Mouse (Mus musculus) retina, postnatal 7 days (tissue): ENCODE results near the gene Lcn6.
A peak's percentile ranks its signal among the peaks of the same experiment; 100 is the strongest.
"Not testable (repeated sequence)": the region's sequence is repeated elsewhere in the genome, so short reads cannot be mapped to it uniquely, and the experiment has no call there.

Experiments
- DNase-seq: peaks from one replicate; pipeline ENCODE4 v3.0.0-alpha.2; 2012; ENCODE audit warnings: low read depth, low spot score

The Lcn6 gene

DNA sequence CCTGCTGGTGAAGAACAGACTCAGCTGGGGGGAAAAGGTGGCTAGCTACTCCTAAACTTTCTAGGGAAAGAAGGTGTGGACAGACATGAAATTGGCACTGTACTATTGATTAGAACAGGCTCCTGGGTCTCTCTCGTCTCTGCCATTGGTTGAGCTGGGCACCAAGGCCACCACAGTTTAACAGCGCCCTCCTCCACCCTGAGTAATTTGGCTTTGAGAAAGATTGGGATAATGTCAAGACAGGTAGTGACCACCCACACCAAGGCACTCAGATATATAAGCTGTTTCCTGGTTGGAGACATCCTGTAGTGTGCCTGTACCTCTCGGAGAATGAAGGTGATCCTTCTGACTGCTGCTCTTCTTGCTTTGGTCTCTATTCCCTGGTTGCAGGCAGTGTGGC is at the start of gene Lcn6:
Gene Lcn6, plus strand, starts transcription at position 301 of the 400 bp plus-strand sequence.
- no peak for DNase-seq

DNA sequence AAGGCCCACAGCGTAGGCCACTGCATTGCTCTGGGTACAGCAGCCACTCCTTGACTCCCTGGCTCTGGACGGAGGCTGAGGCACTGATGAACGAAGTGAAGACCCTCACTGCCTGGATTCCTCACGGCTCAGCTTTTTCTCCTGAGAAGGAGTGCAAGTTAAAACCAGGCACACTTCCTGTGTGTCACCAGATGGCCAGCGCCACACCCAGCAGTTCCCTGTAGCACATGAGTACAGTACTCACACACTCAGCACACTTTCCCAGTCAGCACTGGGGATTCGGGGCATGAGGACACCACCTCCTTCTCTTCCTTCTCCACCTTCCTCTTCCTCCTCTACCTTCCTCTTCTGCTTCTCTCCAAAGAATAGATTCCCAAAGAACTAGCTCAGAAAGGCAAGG is 48.8 kb upstream of the Lcn6 start, which contains the start of gene Fcna:
Gene Fcna, minus strand, starts transcription at position 220 of the 400 bp plus-strand sequence.
- no peak for DNase-seq

DNA sequence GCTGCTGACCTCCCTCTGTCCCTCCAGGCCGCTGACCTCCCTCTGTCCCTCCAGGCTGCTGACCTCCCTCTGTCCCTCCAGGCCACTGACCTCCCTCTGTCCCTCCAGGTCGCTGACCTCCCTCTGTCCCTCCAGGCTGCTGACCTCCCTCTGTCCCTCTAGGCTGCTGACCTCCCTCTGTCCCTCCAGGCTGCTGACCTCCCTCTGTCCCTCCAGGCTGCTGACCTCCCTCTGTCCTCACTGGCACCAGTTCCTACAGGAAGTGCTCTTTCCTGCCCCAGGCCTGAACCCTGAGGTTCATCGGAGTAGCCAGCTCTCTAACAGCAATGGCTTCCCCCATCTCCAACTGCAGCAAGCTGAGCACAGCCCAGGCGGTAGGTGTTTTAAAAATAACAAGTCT is 47.8 kb upstream of the Lcn6 start:
- no peak for DNase-seq

DNA sequence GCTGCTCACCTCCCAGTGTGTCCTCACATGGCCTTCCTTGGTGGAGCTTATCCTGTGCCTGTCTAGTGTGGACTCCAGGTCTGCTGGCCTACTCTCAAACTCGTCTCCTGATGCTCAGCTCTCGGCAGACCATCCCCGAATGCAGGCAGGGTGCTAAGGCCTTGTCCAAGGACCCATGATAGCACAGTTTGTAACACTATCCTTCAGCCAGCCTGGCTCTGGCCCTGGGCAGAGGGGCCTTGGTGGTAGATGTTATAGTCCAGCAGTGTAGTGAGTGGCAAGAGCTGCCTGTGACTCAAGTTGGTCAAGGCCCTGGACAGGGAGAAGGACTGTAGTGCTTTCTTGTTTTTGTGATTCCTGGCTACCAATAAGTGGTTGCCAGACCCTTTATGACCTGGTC is 43.0 kb upstream of the Lcn6 start:
- DNase-seq = no peak

DNA sequence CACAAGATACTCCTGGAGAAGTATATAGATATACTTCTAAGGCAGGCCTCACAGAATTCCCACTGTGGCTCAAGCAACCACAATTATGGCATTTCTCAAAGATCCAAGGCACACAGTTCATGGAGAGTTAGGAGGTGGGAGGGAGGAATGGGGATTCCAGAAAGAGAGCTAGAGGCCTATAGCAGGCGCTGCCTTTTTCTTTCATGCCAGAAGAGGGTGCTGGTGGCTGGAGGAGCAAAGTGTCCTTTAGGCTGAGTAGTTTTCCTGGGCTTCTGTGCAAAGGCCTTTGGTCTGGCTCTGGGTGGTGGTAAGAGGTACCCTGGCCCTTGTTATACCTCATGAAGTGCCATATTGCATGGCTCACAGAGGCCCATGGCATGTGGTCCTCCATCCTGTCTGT is 42.5 kb upstream of the Lcn6 start:
- DNase-seq = no peak

DNA sequence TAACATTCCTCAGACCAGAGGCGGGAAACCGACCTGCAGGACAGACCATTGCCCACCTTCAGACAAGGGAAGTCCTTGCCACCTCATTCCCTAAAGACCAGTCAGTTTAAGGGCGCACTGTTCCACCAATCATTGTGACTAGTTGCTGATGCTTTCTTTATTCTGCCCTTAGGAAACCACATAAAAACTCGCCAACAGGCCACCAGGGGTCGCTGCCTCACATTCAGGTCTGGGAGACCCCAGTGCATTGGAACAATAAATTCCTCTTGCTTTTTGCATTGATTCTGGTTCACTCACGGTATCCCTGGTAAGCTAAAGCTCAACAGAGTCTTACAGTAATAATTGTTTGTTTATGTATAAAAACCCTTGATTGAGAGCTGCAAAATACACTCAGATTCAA is 36.7 kb upstream of the Lcn6 start:
- DNase-seq = no peak

DNA sequence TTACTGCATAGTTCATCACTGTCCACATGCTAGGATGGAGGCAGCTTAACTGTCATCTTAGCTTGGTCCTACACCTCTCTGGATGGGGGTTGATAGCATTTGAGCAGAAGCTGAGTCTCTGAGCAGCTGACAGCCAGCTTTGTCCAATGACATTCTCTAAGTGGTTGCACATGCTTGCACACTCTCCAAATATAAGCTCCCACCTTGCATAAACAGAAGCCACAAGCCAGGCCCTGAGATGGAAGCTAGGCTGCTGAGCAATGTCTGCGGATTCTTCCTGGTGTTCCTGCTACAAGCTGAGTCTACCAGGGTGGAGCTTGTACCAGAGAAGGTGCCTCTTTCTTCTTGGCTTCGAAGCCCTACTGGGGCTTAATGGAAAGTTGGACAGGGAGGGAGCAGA is 23.7 kb upstream of the Lcn6 start, which contains the start of gene Lcn8:
Gene Lcn8, plus strand, starts transcription at position 219 of the 400 bp plus-strand sequence.
- DNase-seq = no peak

DNA sequence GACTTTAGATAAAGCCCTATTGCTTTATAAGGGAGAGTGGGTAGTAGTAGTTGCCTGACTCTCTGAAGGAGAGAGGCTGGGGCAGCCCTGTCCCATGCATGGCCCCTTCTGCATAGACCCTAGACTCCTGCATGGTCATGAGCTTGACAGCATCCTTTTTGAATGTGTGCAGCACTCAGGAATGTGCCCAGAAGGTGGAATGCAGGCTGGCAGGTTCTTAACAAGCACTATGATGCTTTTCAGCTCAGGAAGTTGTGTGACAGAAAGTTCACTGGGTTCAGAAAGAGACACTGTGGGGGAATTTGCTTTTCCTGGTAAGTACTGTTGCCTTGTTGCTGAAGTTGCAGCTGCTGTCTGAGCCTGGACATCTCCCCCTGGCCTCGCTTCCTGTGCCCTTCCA is 22.1 kb upstream of the Lcn6 start:
- no peak for DNase-seq

DNA sequence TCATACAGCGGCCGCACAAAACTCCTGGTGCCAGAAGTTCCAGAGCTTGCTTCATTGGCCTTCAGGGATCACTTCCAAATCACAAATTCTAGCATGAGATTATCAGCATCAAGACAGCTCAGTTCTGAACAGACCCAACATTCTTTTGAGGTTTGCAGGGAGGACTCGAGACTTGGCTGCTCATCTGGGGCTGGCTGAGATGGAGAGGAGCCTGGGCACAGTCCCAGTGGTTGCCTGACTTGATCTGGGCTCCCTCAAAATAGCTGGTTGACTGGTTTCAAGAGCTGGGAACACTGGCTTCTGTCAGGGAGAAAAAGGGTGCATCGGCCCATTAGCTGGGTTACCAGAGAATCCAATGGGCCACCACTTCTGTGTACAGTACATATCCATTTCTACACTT is 19.9 kb upstream of the Lcn6 start:
- no peak for DNase-seq

DNA sequence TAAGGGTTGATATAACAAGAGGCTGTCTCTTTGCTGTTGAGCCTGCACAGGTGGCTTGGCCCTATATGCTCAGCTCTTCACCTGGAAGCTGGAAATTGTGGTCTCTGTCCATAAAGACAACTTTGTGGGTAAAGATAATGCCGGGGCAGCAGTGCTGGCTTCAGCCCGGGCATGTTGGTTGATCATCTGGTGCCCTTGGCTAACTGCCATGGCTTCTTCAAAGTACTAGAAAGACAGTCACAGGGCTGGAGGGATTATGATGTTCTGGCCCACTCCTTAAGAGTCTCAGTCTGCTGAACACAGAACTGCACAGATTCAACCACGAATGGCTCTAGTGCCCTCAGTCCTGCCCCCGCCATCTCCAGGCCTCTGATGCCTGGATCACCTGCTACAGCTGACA is 19.3 kb upstream of the Lcn6 start:
- DNase-seq = no peak

DNA sequence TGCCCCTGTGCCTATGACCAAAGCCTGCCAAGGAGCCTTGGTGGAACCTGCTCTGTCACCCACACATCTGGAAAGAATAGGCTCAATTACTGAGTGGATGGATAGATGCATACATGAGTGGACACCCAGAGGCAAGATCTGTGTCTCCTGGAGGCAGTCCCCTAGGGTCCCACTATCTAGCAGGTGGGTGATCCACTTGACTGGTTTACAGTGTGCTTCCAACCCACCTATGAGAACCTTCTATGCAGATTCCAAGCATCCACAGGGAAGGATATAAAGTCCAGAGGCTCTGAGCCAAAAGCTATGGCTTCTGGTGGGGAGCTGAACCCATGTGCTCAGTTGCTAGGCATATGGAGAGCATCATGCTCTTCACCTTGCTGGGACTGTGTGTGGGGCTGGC is 18.9 kb upstream of the Lcn6 start, which contains the start of gene Lcn5:
Gene Lcn5, plus strand, starts transcription at position 301 of the 400 bp plus-strand sequence.
- DNase-seq = no peak

DNA sequence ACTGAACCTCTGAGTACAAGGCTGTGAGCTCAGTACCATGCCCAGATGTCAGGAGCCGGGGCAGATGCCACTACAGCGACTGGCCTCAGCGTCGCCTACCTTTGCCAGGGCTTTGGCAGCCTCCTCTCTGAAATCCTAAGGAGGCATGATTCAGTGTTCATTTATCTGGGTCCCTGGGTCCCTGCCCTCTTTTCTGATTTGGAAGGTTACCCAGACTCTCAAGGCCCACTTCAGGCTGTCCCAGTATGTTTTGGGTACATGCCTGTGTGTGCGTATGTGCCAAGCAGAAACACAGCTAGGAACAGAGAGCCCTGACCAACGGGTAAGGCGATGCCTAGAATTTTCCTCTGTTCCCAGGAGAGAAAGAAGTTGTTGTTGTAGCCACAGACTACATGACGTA is 16.3 kb upstream of the Lcn6 start:
- DNase-seq = no peak

DNA sequence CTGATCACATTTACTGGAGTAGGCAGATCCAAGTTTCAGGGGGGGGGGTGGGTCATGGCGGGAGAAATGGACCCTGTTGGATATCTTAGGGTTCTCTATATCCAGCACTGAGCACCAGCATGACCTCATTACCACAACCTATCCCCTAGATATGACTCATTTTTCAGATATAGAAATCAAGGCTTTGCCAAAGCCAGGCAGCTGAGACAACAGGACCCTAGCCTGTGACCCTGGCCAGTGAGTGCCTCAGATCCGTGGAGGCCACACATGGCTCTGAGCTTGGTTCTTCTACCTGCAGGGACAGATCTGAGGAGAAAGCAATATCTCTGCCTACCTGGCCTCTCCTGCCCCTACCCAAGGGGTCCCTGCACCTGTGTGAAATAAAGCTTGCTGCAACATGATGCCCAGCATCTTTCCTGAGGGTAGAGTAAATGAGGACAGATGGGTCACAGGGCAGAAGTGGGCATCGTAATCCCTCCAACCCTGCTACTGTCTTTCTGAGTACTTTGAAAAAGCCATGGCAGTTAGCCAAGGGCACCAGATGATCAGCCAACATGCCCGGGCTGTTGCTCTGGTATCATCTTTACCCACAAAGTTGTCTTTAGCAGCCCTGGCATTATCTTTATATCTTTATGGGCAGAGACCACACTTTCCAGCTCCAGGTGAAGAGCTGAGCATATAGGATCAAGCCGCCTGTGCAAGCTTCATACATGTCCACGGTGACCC is 15.2 kb upstream of the Lcn6 start:
- no peak for DNase-seq

DNA sequence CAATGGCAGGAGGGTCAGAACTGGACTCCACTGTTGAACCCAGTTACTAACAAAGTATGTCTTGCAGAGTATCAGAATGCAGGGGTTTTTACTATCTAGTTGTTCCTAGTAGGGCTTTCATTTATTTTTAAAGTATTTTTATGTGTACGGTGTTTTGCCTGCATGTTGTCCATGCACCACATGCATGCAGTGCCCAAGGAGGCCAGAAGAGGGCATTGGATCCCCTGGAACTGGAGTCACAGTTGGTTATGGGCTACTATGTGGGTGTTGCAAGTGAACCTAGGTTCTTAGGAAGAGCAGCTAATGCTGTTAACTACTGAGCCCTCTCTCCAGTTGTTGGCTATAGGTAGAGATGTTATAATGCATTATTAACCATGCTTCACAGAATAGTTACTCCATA is 13.1 kb upstream of the Lcn6 start:
- no peak for DNase-seq

DNA sequence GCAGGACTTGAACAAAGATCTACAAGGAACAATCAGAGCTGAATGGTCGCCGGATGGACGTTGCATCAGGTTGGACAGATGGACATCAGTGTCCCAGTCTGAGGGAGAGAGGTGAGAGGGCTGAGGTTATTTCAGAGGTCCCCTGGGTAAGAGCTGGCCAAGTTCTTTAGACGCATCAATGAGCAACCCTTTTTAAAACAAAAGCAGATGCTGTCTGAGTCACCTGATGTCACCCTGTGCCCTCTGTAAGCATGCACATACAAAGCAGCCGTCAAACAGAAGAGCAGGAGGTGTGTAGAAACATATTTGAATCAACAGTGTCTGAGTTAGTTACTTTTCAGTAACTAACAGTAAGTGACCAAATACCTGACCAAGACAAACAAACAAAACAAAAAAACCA is 12.5 kb upstream of the Lcn6 start:
- DNase-seq = no peak

DNA sequence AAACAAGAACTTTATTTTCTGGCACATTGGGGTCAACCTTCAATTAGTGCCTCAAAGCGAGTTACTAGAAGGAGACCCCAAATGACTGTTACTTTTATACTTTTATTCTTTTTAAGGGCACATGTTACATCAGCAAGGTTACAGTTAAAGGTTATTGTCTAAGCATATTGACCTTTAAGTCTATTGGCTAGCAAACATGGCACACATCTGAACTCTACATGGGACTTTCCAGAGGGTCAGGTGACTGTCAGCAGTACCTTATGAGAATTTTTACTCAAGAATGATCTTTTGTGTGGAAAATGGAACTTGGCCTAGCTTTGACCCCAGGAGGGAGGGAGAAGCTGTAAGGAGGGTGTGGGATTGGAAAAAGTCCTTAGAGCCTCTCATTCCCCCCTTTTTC is 10.1 kb upstream of the Lcn6 start:
- no peak for DNase-seq

DNA sequence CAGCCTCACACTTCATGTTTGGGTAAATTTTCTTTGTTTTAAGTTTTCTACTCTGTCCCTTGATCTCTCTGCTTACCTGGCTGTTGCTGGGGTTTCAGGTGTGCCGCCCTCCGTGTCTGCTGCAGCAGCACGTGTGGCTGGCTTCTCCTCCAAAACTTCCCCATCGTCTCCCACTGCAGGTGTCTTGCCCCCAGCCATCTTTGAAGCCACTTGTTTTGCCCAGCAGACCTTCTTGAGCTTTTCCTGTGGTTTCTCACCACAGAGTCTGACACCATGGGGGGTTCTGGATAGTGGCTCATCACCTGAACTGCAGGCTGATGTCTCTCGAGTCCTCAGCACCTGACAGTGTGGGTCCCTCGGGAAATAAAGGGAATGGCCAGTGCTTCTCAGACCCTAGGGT is 3.0 kb downstream of the Lcn6 start:
- DNase-seq = no peak

DNA sequence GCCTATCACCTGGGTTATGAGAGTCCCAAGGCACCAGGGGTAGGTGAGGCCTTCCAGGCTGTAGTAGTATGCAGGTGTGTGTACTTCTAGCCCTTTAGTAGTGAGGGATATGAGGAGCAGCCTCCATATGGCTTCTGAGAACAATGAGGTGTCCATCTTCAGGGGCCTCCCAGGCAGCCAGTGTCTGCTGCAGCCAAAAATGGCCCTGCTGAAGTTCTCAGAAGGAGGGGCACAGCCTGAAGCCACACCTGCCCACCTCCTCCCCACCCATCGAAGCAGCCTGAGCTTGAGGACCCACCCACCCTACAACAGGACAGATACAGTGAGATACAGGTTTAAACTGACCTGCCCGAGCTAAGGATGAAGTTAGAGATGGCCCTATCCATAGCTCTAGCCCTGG is 5.8 kb downstream of the Lcn6 start, which contains the start of gene Lcn10:
Gene Lcn10, plus strand, starts transcription at position 301 of the 400 bp plus-strand sequence.
- no peak for DNase-seq

DNA sequence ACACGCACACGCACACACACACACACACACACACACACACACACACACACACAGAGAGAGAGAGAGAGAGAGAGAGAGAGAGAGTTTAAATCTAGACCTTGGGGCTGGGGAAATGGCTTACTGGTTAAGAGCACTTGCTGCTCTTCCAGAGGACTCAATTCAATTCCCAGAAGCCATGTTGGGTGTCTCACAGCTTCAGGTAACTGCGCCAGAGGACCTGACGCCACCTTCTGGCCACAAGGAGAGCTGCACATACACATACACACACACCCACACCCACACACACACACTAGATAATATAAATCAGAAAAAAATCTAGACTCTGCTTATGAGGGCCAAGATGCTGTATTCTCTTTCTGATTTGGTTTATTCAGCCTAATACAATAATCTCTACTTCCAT is 10.4 kb downstream of the Lcn6 start:
- DNase-seq = no peak

DNA sequence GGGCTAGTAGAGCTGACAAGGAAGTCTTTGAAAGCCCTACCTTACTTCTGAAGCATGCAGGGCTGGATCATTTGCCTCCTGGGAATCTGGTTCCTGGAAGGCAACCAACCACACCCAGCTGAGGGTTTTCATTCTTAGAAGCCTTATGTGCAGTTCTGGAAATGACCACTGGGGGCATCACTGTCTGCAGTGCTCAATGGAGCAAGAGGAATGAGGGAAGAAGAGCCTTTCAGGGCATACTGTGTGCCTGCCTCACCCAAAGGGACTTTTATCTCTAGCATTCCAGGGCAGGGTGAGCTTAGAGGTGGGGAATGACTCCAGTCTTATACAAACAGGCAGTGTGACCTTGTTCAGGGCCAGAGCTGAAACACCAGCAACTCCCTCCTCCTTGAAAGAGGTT is 18.0 kb downstream of the Lcn6 start:
- DNase-seq = peak; percentile 47

DNA sequence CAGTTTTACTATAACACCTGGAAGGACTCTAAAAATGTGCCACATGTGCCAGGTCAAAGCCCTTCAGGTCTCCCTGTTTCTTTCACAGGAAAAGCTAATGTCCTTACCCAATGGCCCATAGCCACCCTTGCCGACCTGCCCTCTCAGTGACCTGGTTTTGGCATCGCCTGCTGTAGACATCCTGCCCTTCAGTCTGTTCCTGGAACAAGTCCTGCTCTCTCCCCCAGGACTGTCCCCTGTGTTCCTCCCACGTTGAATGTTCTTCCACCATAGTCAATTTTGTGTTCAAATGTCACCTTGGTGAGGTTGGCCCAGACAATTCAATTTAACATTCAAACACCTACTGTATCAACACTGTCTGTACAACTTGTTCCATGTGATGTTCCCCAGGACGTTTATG is 20.4 kb downstream of the Lcn6 start:
- no peak for DNase-seq

DNA sequence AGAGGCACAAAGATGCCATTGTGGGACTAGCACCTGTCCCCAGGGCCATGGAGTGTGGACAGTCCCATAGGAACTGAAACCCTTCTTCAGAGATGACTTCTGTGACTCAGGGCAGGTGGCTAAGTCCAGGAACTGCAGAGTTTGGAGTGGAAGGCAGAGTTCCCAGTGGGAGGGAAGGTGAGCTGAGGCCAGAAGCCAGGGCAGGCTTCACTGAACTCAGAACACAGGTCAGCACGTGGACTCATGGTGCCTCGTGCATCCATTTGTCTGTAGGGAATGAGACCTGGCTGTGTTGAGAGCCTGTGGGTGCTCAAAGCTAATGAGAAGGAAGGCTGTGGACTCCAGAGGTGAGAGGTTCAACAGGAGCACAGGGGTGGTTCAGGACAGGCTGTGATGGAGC is 22.1 kb downstream of the Lcn6 start:
- DNase-seq = no peak

DNA sequence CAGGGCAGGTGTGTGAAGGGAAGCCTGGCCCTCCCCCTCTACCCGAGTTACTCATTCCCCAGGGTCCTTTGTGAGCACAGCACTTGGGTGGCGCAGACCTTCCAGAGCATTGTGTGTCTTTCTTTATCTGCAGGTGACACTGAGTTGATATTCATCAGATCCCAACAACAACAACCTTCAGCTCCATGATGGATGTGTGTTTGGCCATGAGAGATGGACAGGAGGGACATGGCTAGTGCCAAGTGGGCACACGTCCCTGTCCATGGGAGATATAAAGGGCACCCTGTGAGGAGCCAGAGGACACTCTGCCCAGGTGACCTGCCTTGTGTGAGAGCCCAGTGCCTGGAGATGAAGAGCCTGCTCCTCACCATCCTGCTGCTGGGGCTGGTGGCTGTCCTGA is 23.2 kb downstream of the Lcn6 start, which contains the start of gene Obp2a:
Gene Obp2a, plus strand, starts transcription at position 301 of the 400 bp plus-strand sequence.
- not testable (repeated sequence) for DNase-seq

DNA sequence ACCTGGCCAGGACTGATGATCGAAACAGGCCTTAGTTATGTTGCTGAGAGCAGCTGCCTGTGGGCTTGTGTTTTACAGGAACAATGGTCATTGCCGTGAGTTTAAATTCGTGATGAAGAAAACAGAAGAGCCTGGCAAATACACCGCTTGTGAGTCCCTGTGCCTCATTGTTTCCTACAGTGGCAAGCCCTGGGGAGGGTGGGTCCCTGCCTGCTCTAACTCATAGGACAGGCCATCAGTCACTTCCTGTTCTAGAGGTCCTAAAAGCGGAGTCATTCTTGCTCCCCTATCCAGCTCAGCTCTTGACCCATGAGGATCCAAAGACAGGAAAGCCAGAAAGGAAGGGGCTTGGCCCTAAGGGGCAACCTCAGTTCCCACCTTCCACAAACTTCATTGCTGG is 24.4 kb downstream of the Lcn6 start:
- no peak for DNase-seq
